Mouse (Mus musculus) heart, postnatal 10 days (tissue): ENCODE data around the gene Pld2. TPM values are rescaled to one million over a fixed set of nuclear protein-coding genes. Genes with fewer than 3 reads are reported as not detected.
A peak's percentile ranks its signal among the peaks of the same experiment; 100 is the strongest.

Source experiments
- DNase-seq, 2 experiments: peaks; one replicate each; pipeline ENCODE4 v3.0.0; 2021
- intact Hi-C: fragments of 180-260 bp; cut with DNase I; formaldehyde crosslinking; loops from one replicate; pipeline ENCODE4 v1.15.1; 2025
- total RNA-seq, 2 experiments: library from RNA; stranded (reverse); gene quantifications; 2 replicates each; pipeline ENCODE4 v1.2.3; 2021

Pld2 gene
- total RNA-seq, 2 experiments from 2014 or later: 8.9 to 10.8 TPM

- intact Hi-C loops: loop anchor here (1.0 to 5.0 kb wide), 4 partner anchors 42 to 173 kb away; partner anchors contain the start of genes Arrb2 and Mink1
- peak; percentile 81 to 86 for DNase-seq
These were observed 65.2 kb downstream of the Pld2 start for GRCm38 (mm10) chr11:70605024-70605566.

GRCm38 (mm10) chr11:70606717-70607116 lies 66.9 kb downstream of the Pld2 start:
- DNase-seq: no peak
- intact Hi-C loops: loop anchor here (5.0 kb wide), 1 partner anchor 174 kb away; the partner anchor contains the start of gene Arrb2

GRCm38 (mm10) chr11:70607611-70608010 lies 67.7 kb downstream of the Pld2 start:
- no peak for DNase-seq
- intact Hi-C loops: loop anchor here (5.0 kb wide), 1 partner anchor 175 kb away; the partner anchor contains the start of gene Arrb2

Other genes starting within 250 kb of the Pld2 start
- not detected for gene Alox12e, start 217.4 kb upstream of the Pld2 start, total RNA-seq
- 1 to 10 TPM in 1 of 2 experiments, under 1 TPM in 1; 0.34 to 3.2 TPM for gene Alox15, start 188.0 kb upstream of the Pld2 start, total RNA-seq
- gene Pelp1, start 130.0 kb upstream of the Pld2 start, total RNA-seq: 10 to 100 TPM; 22.3 to 26.1 TPM
- gene Arrb2, start 107.4 kb upstream of the Pld2 start, total RNA-seq: 10 to 100 TPM; 13.0 to 15.1 TPM
- 10 to 100 TPM in 1 of 2 experiments, 1 to 10 TPM in 1; 8.2 to 13.4 TPM for gene Med11, start 88.1 kb upstream of the Pld2 start, total RNA-seq
- 1 to 10 TPM; 1.4 to 2.1 TPM for gene Zmynd15, start 80.6 kb upstream of the Pld2 start, total RNA-seq
- gene Cxcl16, start 80.1 kb upstream of the Pld2 start, total RNA-seq: 1 to 10 TPM; 7.2 to 7.7 TPM
- gene Tm4sf5, start 34.8 kb upstream of the Pld2 start, total RNA-seq: 1 to 10 TPM in 1 of 2 experiments, under 1 TPM in 1; 0.89 to 1.4 TPM
- not detected for gene Vmo1, start 25.4 kb upstream of the Pld2 start, total RNA-seq
- gene Gltpd2, start 20.9 kb upstream of the Pld2 start, total RNA-seq: not detected
- 100 to 1,000 TPM; 264 to 266 TPM for gene Psmb6, start 14.7 kb upstream of the Pld2 start, total RNA-seq
- not detected for gene Gm40193, start 7.1 kb upstream of the Pld2 start, total RNA-seq
- 10 to 100 TPM; 40.4 to 43.3 TPM for gene Mink1, start 22.8 kb downstream of the Pld2 start, total RNA-seq
- gene 4930544D05Rik, start 75.8 kb downstream of the Pld2 start, total RNA-seq: not detected
- gene Chrne, start 79.2 kb downstream of the Pld2 start, total RNA-seq: not detected
- gene Gp1ba, start 99.1 kb downstream of the Pld2 start, total RNA-seq: under 1 TPM; 0.17 to 0.43 TPM
- 10 to 100 TPM; 50.2 to 50.4 TPM for gene Rnf167, start 107.2 kb downstream of the Pld2 start, total RNA-seq
- gene Slc25a11, start 107.4 kb downstream of the Pld2 start, total RNA-seq: 100 to 1,000 TPM; 378 to 381 TPM
- gene Pfn1, start 114.6 kb downstream of the Pld2 start, total RNA-seq: 100 to 1,000 TPM; 456 to 499 TPM
- gene Eno3, start 117.1 kb downstream of the Pld2 start, total RNA-seq: 1,000 to 10,000 TPM; 1,599 to 1,711 TPM
- gene Spag7, start 129.4 kb downstream of the Pld2 start, total RNA-seq: 10 to 100 TPM; 86.0 to 88.2 TPM
- 10 to 100 TPM; 31.2 to 32.8 TPM for gene Camta2, start 148.0 kb downstream of the Pld2 start, total RNA-seq
- 1 to 10 TPM; 2.6 to 3.0 TPM for gene Inca1, start 160.1 kb downstream of the Pld2 start, total RNA-seq
- gene Kif1c, start 160.5 kb downstream of the Pld2 start, total RNA-seq: 100 to 1,000 TPM; 279 to 286 TPM
- gene Zfp3, start 224.1 kb downstream of the Pld2 start, total RNA-seq: 10 to 100 TPM; 10.6 to 11.2 TPM